ENCODE assay signal across 10 mouse cellular contexts in the genomic region with DNA sequence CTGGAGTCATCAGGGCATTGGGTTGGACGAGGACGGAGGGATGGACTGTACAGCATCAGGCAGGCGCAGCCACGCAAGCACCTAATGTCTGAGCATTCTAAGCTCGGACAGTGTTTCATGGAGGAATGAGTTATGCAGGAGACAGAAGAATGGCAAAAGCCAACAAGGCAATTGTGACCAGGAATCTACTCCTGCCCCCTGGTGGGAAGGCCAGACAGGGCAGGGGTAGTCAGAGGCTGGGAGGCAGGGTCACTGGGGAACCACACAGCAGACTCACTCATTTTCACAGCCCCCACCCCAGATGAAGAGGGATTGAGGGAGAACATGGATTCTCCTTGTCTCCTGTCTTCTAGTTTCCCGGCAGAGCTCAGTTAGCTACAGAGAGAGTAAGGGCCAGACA. TPM values are rescaled to one million over a fixed set of nuclear protein-coding genes. Genes with fewer than 3 reads are reported as not detected.
DNase-seq lines count a peak whose midpoint lies in the region; TF ChIP-seq lines count a peak whose summit lies in the region.
"Had no signal": no experiment of that assay in that cellular context is flagged by ENCODE, and none has a peak within 500 bp of the region (broad histone marks: within the 10 kb centered on the region; RNA-seq: fewer than 3 reads in every experiment).

No protein-coding gene starts in this region.

- intact Hi-C loops in left cerebral cortex, postnatal 14 days (cut with DNase I): no loop called here

- no peak for TF ChIP-seq POLR2A in cerebellum, adult 2 months (IDR thresholded peaks at IDR 0.05; ENCODE audit: borderline replicate concordance, insufficient read depth, low read length)
- no peak for TF ChIP-seq POLR2A in bone marrow macrophage, adult 2 months (IDR thresholded peaks at IDR 0.05; ENCODE audit: borderline replicate concordance, low read depth, low read length)

- peak; percentile 27; the same call in 1 of the 2 replicates for TF ChIP-seq CTCF in cerebellum, adult 2 months (IDR thresholded peaks at IDR 0.05; ENCODE audit: borderline replicate concordance, insufficient read depth, low read depth, low read length)
- peak; percentile 46; the same call in 1 of the 2 replicates for TF ChIP-seq CTCF in bone marrow macrophage, adult 2 months (IDR thresholded peaks at IDR 0.05; ENCODE audit: low read depth, low read length)

- H3K4me1 ChIP-seq in cerebellum, adult 2 months (ENCODE audit: control insufficient read depth, insufficient read depth, low read length): no peaks in the 10 kb centered on the region
- peaks cover 21% of the 10 kb centered on the region for H3K4me1 ChIP-seq in bone marrow macrophage, adult 2 months (ENCODE audit: control insufficient read depth, insufficient read depth, low read length)

- H3K4me3 ChIP-seq in cerebellum, adult 2 months (replicated peaks; ENCODE audit: insufficient read depth, low read depth, low read length): no peak overlapping the region
- no peak overlapping the region for H3K4me3 ChIP-seq in bone marrow macrophage, adult 2 months (ENCODE audit: insufficient read depth, low read length)

- no peak for DNase-seq in cerebellum, adult 2 months
- DNase-seq in cerebellum, postnatal 4 days (ENCODE audit: low spot score in 2 of 2): no peak
- DNase-seq in 416B (ENCODE audit: low read depth): peak; percentile 59
- DNase-seq in lung, postnatal 10 days: peak; percentile 72
- peak; percentile 84 for DNase-seq in thymus, postnatal 4 days
- DNase-seq in c-Kit-positive CD71-positive TER-119-positive erythroid progenitor cells, embryonic 14.5 days (ENCODE audit: low spot score): no peak
- no peak for DNase-seq in left cerebral cortex, postnatal 14 days (ENCODE audit: low spot score in 2 of 2)

- no peak overlapping the region for H3K27ac ChIP-seq in cerebellum, adult 2 months (ENCODE audit: insufficient read depth, low read length)
- H3K27ac ChIP-seq in bone marrow macrophage, adult 2 months (ENCODE audit: insufficient read depth, low read depth, low read length): no peak overlapping the region

- WGBS in cerebellum, adult 2 months: 78% methylated on average over 6 of the region's 6 CpGs

- no peaks in the 10 kb centered on the region for H3K27me3 ChIP-seq in cerebellum, adult 2 months (ENCODE audit: control insufficient read depth, insufficient read depth, low read length)

RNA-seq across cellular contexts. Expression of gene Map3k14, which starts 4.7 kb away (rescaled TPM):
- 6.0 and 6.1 TPM in 2 replicates for polyA plus RNA-seq in cerebellum, adult 2 months (2012; rRNA removed)
- 17.9 and 18.7 TPM in 2 replicates for polyA plus RNA-seq in bone marrow macrophage, adult 2 months (2012; ENCODE audit: insufficient read depth, insufficient read length, missing spikeins)
- total RNA-seq in left cerebral cortex, postnatal 14 days (2021): 1 to 10 TPM; 2.6 to 3.8 TPM

RNA-seq across cellular contexts. Expression of gene Spata32, which starts 53.7 kb away (rescaled TPM):
- polyA plus RNA-seq in cerebellum, adult 2 months (2012; rRNA removed): 2.7 and 3.2 TPM in 2 replicates
- polyA plus RNA-seq in bone marrow macrophage, adult 2 months (2012; ENCODE audit: insufficient read depth, insufficient read length, missing spikeins): not detected in 2 replicates
- 1 to 10 TPM; 1.0 to 1.2 TPM for total RNA-seq in left cerebral cortex, postnatal 14 days (2021)
- total RNA-seq: ES-E14 had no signal
- polyA plus RNA-seq: heart, embryonic 14.5 days had no signal

Comparison
In these comparisons a context has a peak if more than half of its experiments do, and no peak if none do; other contexts are left out.
1. DNase-seq: peak in 416B (single experiment), lung, postnatal 10 days (single experiment) and thymus, postnatal 4 days (single experiment); none in cerebellum, adult 2 months (0 of 2), cerebellum, postnatal 4 days (0 of 2), c-Kit-positive CD71-positive TER-119-positive erythroid progenitor cells, embryonic 14.5 days (single experiment) and left cerebral cortex, postnatal 14 days (0 of 2).